Mouse (Mus musculus) kidney, adult 18-20 months (tissue): ENCODE results near the gene Bank1.

Experiments
- DNase-seq: peaks from one replicate; pipeline ENCODE4 v3.0.0; 2021

Gene Bank1

DNA sequence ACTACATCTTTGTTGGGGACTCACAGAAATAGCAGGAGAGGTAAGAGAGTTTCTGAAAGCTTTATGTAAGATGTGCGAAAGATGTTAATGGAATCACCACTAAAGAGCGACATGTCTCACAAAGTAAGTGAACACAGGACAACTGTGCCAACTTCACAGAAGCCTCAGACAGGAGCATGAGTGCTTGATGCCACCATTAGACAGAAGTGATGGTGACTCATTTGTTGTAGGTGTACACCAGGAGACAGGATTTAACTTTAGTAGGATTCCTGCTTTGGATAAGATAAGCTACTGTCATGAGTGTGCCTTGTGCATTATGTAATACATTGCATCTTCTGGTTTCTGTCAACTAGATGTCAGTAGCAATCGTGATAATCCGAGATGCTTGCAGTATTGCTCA, 74.3 kb downstream of the Bank1 start:
- DNase-seq, result no peak

DNA sequence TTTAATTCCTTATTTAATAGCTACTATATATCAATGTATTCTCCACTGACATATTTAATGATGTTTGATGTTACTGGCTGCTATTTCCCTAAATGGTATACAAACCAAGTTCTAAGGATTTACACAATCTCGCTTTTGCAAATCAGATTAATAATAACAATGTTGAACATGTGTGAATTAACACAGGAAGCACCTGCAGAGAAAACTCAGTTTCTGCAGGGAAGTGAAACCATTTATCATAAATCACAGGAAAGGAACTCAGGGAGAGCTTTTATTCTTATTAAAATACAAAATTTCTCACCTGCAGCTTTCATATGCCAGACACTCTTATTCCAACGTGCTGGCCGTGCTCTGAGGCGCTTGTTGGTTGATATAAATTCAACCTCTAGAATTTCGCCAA, 78.5 kb downstream of the Bank1 start:
- DNase-seq, result no peak

DNA sequence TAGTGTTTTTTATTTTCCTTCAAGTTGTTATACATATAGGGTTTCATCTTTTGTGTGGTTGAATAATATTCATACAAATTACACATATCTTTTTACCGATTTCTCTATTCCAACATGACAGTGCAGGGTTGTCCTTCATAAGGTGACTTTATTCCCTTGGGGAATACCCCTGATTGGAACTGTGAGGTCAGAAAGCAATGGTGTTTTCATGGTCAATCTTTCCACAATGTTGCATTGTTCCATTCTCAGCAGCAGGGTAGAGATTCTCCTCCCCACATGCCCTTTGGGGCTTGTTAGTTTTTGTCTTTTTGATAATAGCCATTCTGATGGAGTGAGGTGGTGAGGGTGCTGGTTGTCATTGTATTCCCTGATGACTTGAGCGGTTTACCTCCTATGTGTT, 80.9 kb downstream of the Bank1 start:
- no peak for DNase-seq

DNA sequence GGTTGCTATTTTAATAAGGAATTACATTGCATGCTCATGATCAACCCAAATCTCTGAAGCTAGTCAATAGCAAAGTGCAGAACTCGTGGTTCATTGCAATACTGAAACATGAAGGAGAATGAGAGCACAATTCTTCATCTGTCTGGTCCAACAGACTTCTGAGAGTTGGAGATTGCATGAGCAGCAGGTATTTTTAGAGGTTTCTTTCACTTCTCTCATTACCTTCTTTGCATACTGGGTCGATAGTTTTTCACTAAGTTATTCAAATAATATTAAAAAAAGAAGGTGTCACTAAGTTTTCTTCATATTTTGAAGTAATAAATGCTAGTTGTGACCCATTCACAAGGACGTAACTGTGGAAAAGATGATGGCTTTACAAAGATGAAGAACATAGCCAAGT, 87.1 kb downstream of the Bank1 start:
- no peak for DNase-seq

DNA sequence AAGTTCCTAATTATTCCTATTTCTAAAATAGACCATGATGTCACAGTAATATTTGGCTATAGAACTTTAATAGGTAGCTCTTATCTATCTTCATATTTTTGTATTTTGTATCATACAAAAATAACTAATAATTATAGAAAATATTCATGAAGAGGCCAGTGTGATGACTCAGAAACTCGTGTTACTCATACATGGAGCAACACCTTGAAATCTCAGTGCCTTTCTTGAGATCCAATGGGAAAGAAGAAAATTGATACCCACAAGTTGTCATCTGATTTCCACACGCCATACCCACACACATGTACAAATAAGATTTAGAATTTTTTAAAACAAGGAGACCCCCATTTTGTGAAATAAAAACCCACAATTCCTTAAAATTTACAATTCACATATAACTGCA, 92.4 kb downstream of the Bank1 start:
- DNase-seq, result no peak

- no peak for DNase-seq
Measured at GRCm38 (mm10) chr3:136230602-136231151, 95.2 kb downstream of the Bank1 start.

GRCm38 (mm10) chr3:136189661-136190228, 136.1 kb downstream of the Bank1 start:
- no peak for DNase-seq

DNA sequence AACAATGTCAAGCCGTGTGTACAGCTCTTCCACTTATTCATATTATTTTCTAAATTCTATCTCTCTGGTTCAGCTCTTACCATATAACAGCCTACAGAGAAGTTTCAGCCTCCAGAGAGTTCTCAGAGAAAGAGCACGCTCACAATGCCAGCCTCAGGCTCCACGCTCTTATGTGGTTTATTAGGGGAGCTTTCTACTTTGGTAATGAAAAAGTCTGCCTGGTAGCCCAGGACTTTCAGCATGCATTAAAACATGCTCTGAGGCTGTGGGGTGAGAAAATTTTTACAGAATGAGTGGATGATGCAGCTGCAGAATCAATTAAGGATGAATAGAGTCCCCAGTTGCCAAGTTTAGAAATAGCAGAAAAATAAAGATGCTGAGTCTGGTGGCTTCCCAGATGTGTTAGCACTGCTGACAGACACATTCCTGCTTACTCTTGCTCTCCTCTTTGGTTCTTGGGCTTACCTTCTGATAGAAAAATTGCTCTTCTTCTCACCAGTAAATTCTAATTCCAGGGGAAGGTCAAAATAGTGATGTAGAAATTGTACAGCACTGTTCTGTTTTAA, 139.2 kb downstream of the Bank1 start:
- no peak for DNase-seq

- DNase-seq, result no peak
Measured at GRCm38 (mm10) chr3:136171631-136172030, 154.2 kb downstream of the Bank1 start.

DNA sequence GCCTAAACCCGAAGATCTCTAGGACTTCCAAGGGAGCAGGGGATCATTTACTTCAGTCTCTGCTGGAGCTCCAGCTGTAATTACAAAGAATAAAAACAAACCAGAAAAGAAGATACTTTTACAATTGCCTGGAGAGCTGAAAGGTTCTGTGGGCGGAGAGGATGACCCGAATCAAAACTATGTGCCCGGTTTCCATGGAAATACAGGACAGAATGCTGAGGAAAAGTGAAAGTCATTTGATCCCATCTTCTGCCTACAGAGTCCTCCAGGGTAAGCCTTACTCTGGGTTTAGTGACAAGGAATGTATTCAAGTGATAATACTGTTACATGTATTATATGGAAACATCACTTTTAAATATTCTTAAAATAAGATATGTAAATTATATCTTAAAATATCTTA, 157.8 kb downstream of the Bank1 start:
- DNase-seq, result no peak

DNA sequence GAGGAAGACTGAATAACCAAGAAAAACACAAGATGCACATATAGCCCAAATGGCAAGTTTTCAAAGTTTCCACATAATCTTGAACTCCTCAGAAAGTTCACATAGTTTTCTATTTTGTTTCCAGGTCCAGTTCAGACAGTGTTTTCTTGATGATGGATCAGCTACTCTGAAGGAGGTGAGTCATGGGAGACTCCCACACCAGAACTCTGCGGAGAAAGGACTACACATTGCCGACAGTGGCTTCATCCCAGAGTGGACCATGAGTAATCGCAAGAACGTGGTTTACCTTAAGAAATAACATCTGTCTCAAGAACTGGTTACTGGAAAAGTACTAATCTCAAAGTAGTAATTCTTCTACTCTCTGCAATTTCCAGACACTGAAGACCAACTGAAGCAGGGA, 159.2 kb downstream of the Bank1 start:
- DNase-seq, result no peak

GRCm38 (mm10) chr3:136166033-136166361, 159.9 kb downstream of the Bank1 start:
- DNase-seq, result no peak

- DNase-seq, result no peak
Measured at GRCm38 (mm10) chr3:136165167-136166032, 160.5 kb downstream of the Bank1 start.

DNA sequence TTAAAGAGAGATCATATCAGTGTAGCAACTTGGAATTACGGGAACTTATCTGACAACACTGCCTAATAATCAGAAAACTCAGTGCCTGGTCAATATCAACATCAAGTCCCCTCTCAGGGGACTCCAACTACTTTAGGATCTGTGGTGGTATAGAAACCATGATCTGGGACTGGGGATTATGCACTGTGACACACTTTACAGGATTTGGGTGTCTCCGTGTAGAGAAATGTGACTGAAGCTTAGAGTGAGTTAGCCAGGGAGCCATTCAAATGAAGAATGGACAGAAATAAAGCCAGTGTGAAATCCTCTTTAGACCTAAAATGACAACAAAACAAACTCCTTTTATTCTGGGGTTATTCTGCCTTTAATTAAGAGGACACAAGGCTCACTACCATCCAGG, 167.8 kb downstream of the Bank1 start:
- no peak for DNase-seq

DNA sequence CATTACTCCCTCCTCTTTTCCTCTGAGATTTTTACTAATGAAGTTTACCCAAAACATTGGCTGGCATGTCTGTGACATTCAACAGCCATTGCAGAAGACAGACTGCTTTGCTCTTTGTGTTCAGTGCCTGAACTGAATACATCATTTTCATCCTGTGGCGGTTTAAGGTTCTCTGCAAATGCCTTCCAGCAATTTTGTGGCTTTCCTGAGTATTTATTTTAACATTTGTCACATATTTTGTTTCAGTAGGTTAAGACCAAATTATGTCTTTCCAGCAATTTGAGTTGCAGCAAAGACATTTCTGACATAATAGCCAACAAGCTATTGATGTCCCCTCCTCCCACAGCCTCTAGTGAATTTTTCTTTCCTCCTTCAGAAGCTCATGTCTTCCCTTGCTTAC, 170.3 kb downstream of the Bank1 start:
- DNase-seq, result no peak

DNA sequence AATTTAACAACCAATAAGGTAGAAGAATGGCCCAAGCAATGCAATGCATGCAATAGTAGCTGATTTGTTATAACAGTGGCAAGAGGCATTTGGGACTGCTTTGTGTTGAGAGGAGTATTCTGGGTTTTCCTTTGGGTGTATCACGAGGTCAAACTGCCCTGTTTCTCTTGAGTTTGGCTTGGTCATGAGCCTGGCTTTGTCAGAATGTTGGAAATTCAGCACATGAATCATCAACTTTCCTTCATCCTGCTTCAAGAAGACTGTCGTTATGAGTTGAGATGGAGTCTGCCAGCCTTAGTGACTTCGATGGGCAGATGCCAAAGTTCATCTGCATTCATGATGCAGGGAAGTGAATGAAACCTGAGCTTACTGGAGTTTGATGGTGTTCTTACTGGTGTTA, 175.0 kb downstream of the Bank1 start:
- no peak for DNase-seq

DNA sequence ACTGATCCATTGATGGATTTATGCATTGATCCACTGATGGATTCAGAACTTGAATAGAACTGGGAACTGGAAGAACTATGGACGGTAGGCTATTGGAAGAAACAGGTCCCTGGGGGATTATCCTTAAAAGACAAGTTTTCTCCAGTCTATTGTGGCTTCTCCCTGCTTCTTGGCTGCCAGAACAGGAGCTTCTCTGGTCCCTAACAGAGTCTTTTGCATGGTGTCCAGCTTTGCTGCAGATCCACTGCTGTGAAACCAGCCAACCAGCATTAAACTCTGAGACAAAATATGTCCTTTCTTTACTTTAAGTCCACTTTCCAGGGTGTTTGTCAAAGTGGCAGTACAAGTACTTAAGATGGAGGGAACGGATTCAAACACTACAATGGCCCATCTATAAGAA, 178.7 kb downstream of the Bank1 start:
- DNase-seq, result no peak

DNA sequence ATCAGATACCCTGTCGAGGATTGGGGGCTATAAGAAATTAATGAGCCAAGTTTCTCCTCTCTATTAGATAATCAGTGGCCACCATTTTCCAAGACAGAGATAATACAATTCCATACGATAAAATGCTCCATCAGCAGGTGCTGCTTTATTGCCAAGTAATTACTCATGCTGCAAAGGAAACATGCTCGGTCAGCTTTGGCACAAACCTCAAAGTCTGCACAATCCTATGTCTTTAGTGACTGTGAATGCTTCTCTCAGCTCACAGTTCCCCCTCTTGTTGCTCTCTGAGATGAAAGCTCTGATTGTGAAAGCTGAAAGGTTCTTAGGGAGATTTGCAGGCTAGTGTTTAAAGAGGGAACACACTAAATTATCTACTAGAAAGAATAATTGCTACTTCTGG, 193.9 kb downstream of the Bank1 start:
- DNase-seq, result no peak

- no peak for DNase-seq
Measured at GRCm38 (mm10) chr3:136115478-136116215, 210.2 kb downstream of the Bank1 start.

- no peak for DNase-seq
Measured at GRCm38 (mm10) chr3:136109411-136110139, 216.3 kb downstream of the Bank1 start.

DNA sequence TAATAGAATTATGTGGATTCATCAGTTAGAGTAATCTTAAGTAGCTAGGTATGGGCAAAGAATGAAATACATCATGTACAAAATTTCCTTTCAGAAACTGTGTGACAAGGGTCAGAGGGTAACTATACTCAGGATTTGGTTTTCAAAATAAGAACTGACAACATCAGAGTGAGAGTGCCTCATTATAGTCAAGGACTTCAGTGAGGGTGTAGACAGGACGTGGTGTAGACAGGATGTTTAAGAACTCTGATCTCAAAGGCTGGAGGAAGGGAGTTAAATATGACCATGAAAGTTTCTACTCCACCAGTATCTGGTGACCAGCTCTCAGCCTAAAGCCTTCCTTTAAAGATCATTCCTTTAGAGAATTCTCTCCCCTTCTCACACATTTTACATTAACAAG, 219.4 kb downstream of the Bank1 start:
- DNase-seq, result no peak

DNA sequence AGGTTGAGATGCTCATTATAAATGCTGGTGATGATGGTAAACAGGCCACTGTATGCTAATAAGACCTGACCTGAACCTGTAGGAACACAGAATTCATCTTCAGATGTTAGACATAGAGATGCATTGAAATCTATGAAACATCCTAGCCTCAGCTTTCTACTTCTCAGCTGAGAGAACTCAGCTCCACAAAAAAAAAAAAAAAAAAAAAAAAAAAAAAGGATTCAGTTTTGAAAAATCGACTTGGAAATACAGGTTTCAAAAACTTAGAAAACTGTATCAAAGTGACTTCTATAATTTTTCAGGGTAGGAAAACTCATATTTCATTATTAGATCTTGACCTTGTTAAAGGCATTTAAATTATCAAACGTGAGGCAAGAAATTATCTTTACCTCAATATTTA, 222.5 kb downstream of the Bank1 start:
- no peak for DNase-seq

- DNase-seq, result no peak
Measured at GRCm38 (mm10) chr3:136100973-136101500, 224.8 kb downstream of the Bank1 start.
